Mouse (Mus musculus): Measurements from ENCODE around the gene Agtrap. TPM values are rescaled to one million over a fixed set of nuclear protein-coding genes. Genes with fewer than 3 reads are reported as not detected.
"Not testable (repeated sequence)": the region's sequence is repeated elsewhere in the genome, so short reads cannot be mapped to it uniquely, and the experiment has no call there.

Gene Agtrap
- polyA plus RNA-seq, 3 experiments from 2014 or later: 13.3 to 21.5 (median 14.3) TPM

GRCm38 (mm10) chr4:148044113-148044512 is 43.7 kb downstream of the Agtrap start:
- ATAC-seq: no peak

- ATAC-seq: not testable (repeated sequence)
Measured at GRCm38 (mm10) chr4:148043327-148043726, 44.5 kb downstream of the Agtrap start.

- no peak for ATAC-seq
Measured at GRCm38 (mm10) chr4:148041611-148042191, 46.1 kb downstream of the Agtrap start.

- no peak for ATAC-seq
Measured at GRCm38 (mm10) chr4:148040933-148041610, 46.8 kb downstream of the Agtrap start.

GRCm38 (mm10) chr4:148040029-148040830 is 47.6 kb downstream of the Agtrap start:
- no peak for ATAC-seq

- no peak for ATAC-seq
Measured at GRCm38 (mm10) chr4:148039254-148040028, 48.4 kb downstream of the Agtrap start.

- ATAC-seq: peak; percentile 87
Measured at GRCm38 (mm10) chr4:148038600-148039253, 49.1 kb downstream of the Agtrap start, which contains the start of the genes Clcn6 and Mthfr. Clcn6 (minus strand) TSS chr4:148038821. Mthfr (plus strand) TSS chr4:148039077.

GRCm38 (mm10) chr4:148038079-148038599 is 49.7 kb downstream of the Agtrap start:
- ATAC-seq: peak; percentile 0

- no peak for ATAC-seq
Measured at GRCm38 (mm10) chr4:148035440-148035839, 52.4 kb downstream of the Agtrap start.

GRCm38 (mm10) chr4:148033858-148034410 is 53.9 kb downstream of the Agtrap start:
- ATAC-seq: peak; percentile 46

- ATAC-seq: no peak
Measured at GRCm38 (mm10) chr4:148030506-148030905, 57.3 kb downstream of the Agtrap start.

- ATAC-seq: no peak
Measured at GRCm38 (mm10) chr4:148029297-148029696, 58.5 kb downstream of the Agtrap start.

Other genes starting within 250 kb of the Agtrap start
- 10 to 100 TPM in 1 of 3 experiments, 1 to 10 TPM in 2; 5.5 to 10.0 (median 7.5) TPM for gene Zfp933, start 239.7 kb downstream of the Agtrap start, polyA plus RNA-seq (2017; shearing (Covaris generic))
- gene Miip, start 219.2 kb downstream of the Agtrap start, polyA plus RNA-seq (2017; shearing (Covaris generic)): 100 to 1,000 TPM in 1 of 3 experiments, 10 to 100 TPM in 2; 59.0 to 116 (median 71.4) TPM
- gene Fv1, start 219.1 kb downstream of the Agtrap start, polyA plus RNA-seq (2017; shearing (Covaris generic)): 1 to 10 TPM; 4.0 to 8.1 (median 4.5) TPM
- 10 to 100 TPM; 20.5 to 25.5 (median 21.2) TPM for gene Mfn2, start 183.3 kb downstream of the Agtrap start, polyA plus RNA-seq (2017; shearing (Covaris generic))
- gene Plod1, start 151.3 kb downstream of the Agtrap start, polyA plus RNA-seq (2017; shearing (Covaris generic)): 1 to 10 TPM; 1.3 to 4.5 (median 3.1) TPM
- gene 2510039O18Rik, start 147.1 kb downstream of the Agtrap start, polyA plus RNA-seq (2017; shearing (Covaris generic)): 10 to 100 TPM in 1 of 3 experiments, 1 to 10 TPM in 2; 7.2 to 11.6 (median 8.3) TPM
- gene Nppb, start 102.2 kb downstream of the Agtrap start, polyA plus RNA-seq (2017; shearing (Covaris generic)): not detected
- gene Nppa, start 87.3 kb downstream of the Agtrap start, polyA plus RNA-seq (2017; shearing (Covaris generic)): not detected
- 1 to 10 TPM; 3.8 to 7.0 (median 6.3) TPM for gene Clcn6, start 49.2 kb downstream of the Agtrap start, polyA plus RNA-seq (2017; shearing (Covaris generic))
- gene Mthfr, start 49.0 kb downstream of the Agtrap start, polyA plus RNA-seq (2017; shearing (Covaris generic)): 10 to 100 TPM in 1 of 3 experiments, 1 to 10 TPM in 2; 9.2 to 12.0 (median 9.5) TPM
- 10 to 100 TPM; 36.3 to 49.1 (median 39.6) TPM for gene Mad2l2, start 42.4 kb upstream of the Agtrap start, polyA plus RNA-seq (2017; shearing (Covaris generic))
- gene Draxin, start 42.7 kb upstream of the Agtrap start, polyA plus RNA-seq (2017; shearing (Covaris generic)): not detected
- 10 to 100 TPM; 48.0 to 55.6 (median 52.6) TPM for gene Fbxo6, start 64.1 kb upstream of the Agtrap start, polyA plus RNA-seq (2017; shearing (Covaris generic))
- gene Fbxo44, start 72.5 kb upstream of the Agtrap start, polyA plus RNA-seq (2017; shearing (Covaris generic)): 1 to 10 TPM in 2 of 3 experiments, under 1 TPM in 1; 0.44 to 4.3 (median 4.1) TPM
- gene Fbxo2, start 72.6 kb upstream of the Agtrap start, polyA plus RNA-seq (2017; shearing (Covaris generic)): not detected
- not detected for gene Disp3, start 199.9 kb upstream of the Agtrap start, polyA plus RNA-seq (2017; shearing (Covaris generic))